Mouse (Mus musculus): ENCODE measurements around the gene Ncoa4.

- no peak for TF ChIP-seq CTCF (IDR thresholded peaks at IDR 0.05; ENCODE audit: borderline replicate concordance, control insufficient read depth, extremely low read depth, insufficient read depth, low read length, poor library complexity)
- no peak for TF ChIP-seq POLR2A (IDR thresholded peaks at IDR 0.05; ENCODE audit: control insufficient read depth, extremely low read depth, insufficient read depth, low read length, poor library complexity)
These were observed 7.2 kb downstream of the Ncoa4 start for GRCm38 (mm10) chr14:32166840-32167239.

Measured in thymus, adult 2 months (tissue).